Mouse (Mus musculus) induced T-regulatory cell, adult 2 months (primary cell): ENCODE results near the gene Trpc1.
A peak's percentile ranks its signal among the peaks of the same experiment; 100 is the strongest.

Experiments
- DNase-seq: peaks from one replicate; pipeline ENCODE4 v3.0.0-alpha.2; 2012; ENCODE audit warnings: low read depth

Gene Trpc1

GRCm38 (mm10) chr9:95750037-95750511 lies at the start of gene Trpc1:
Trpc1 (minus strand) TSS chr9:95750375.
- peak; percentile 91 for DNase-seq

GRCm38 (mm10) chr9:95796323-95796722 lies 46.1 kb upstream of the Trpc1 start:
- no peak for DNase-seq

GRCm38 (mm10) chr9:95795844-95796243 lies 45.7 kb upstream of the Trpc1 start:
- no peak for DNase-seq

- DNase-seq: no peak
Observed at GRCm38 (mm10) chr9:95795077-95795784, 45.1 kb upstream of the Trpc1 start.

- no peak for DNase-seq
Observed at GRCm38 (mm10) chr9:95793986-95794744, 44.0 kb upstream of the Trpc1 start.

- DNase-seq: no peak
Observed at GRCm38 (mm10) chr9:95784888-95785511, 34.8 kb upstream of the Trpc1 start.

- DNase-seq: no peak
Observed at GRCm38 (mm10) chr9:95783646-95784293, 33.6 kb upstream of the Trpc1 start.

- DNase-seq: no peak
Observed at GRCm38 (mm10) chr9:95771671-95772070, 21.5 kb upstream of the Trpc1 start.

GRCm38 (mm10) chr9:95763218-95763617 lies 13.0 kb upstream of the Trpc1 start:
- no peak for DNase-seq

GRCm38 (mm10) chr9:95762228-95762627 lies 12.1 kb upstream of the Trpc1 start:
- DNase-seq: no peak

GRCm38 (mm10) chr9:95761381-95761780 lies 11.2 kb upstream of the Trpc1 start:
- DNase-seq: no peak

GRCm38 (mm10) chr9:95750746-95751145 lies 571 bp upstream of the Trpc1 start:
- no peak for DNase-seq

- DNase-seq: peak; percentile 46
Observed at GRCm38 (mm10) chr9:95749461-95749928, 680 bp downstream of the Trpc1 start.

- no peak for DNase-seq
Observed at GRCm38 (mm10) chr9:95747298-95747697, 2.9 kb downstream of the Trpc1 start.

- DNase-seq: no peak
Observed at GRCm38 (mm10) chr9:95744845-95745613, 5.1 kb downstream of the Trpc1 start.

- DNase-seq: no peak
Observed at GRCm38 (mm10) chr9:95736238-95736637, 13.9 kb downstream of the Trpc1 start.

- DNase-seq: no peak
Observed at GRCm38 (mm10) chr9:95712574-95712973, 37.6 kb downstream of the Trpc1 start.

GRCm38 (mm10) chr9:95708943-95709342 lies 41.2 kb downstream of the Trpc1 start:
- DNase-seq: peak; percentile 24

- DNase-seq: no peak
Observed at GRCm38 (mm10) chr9:95705371-95705770, 44.8 kb downstream of the Trpc1 start.

- no peak for DNase-seq
Observed at GRCm38 (mm10) chr9:95704078-95704477, 46.1 kb downstream of the Trpc1 start.

GRCm38 (mm10) chr9:95699273-95699672 lies 50.9 kb downstream of the Trpc1 start:
- DNase-seq: no peak
